Mouse (Mus musculus): ENCODE results near the gene Ptk7.

- TF ChIP-seq GATA1 (IDR thresholded peaks at IDR 0.05; ENCODE audit: low read length) = no peak
- no peak for TF ChIP-seq TAL1 (IDR thresholded peaks at IDR 0.05; ENCODE audit: low read length)
Measured at GRCm38 (mm10) chr17:46590439-46590838, 38.9 kb downstream of the Ptk7 start.

All from erythroblast, embryonic 14.5 days (primary cell).